Mouse (Mus musculus) stomach, postnatal 0 days (tissue): Measurements from ENCODE around the gene Gm38393.

Experiments used
- CTCF ChIP-seq: IDR thresholded peaks from 2 replicates; pipeline ENCODE4 v1.5.1; 2016; ENCODE audit warnings: antibody characterized with exemption, low read depth, mild to moderate bottlenecking, moderate library complexity
- EP300 ChIP-seq: optimal IDR thresholded peaks from 2 replicates; pipeline ENCODE3; 2016; ENCODE audit warnings: antibody characterized with exemption

DNA sequence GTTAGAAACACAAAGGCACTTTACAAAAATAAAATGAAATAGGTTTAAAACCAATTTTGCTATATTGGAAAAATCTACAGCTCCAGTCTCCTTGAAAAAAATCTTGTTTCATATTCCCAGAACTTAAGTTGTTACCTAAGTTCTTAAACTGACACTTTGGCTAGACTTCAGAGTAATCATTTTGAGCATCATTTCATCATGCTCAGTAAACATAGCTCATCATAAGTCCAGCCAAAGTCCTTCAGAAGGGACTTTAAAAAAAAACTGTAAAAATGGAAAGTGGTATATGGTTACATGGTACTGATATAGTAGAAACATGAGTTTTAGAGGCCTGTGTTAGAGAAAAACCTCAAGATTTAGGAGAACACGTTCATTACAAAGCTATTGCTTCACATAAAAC lies 26.2 kb downstream of the Gm38393 start:
- TF ChIP-seq CTCF (no peak), EP300 (no peak)
